Mouse (Mus musculus) limb, embryonic 14.5 days (tissue): ENCODE measurements at regions not wholly inside any gene's neighbourhood (a gene's known extent, or its start where the extent isn't known, plus 50 kb on each side); places are given as distances from the start of the nearest gene placed in this dataset.

Experiments used
- ATAC-seq: fragments of 200-750 bp; cut with Nextera tagmentation; 2 replicates; pipeline ENCODE4 v1.8.0; 2017; ENCODE audit warnings: low read depth, moderate number of reproducible peaks, moderate TSS enrichment; ENCODE audit not compliant: low FRiP score
- DNase-seq: peaks from one replicate; pipeline ENCODE4 v3.0.0-alpha.2; 2015; ENCODE audit warnings: low spot score
- H3K27ac ChIP-seq: fragments of 300-500 bp; sonication (generic); replicated peaks from 2 replicates; pipeline ENCODE4 v1.5.1; 2014; ENCODE audit warnings: low read depth, mild to moderate bottlenecking, low read length, moderate library complexity, mixed read lengths
- H3K27me3 ChIP-seq: fragments of 300-500 bp; sonication (generic); 2 replicates; pipeline ENCODE4 v1.6.1; 2014; ENCODE audit warnings: low read length, mixed read lengths; ENCODE audit not compliant: control insufficient read depth, insufficient read depth
- H3K36me3 ChIP-seq: fragments of 300-500 bp; sonication (generic); 2 replicates; pipeline ENCODE4 v1.6.1; 2014; ENCODE audit warnings: mild to moderate bottlenecking, low read length, moderate library complexity, mixed read lengths; ENCODE audit not compliant: control insufficient read depth, insufficient read depth
- H3K4me1 ChIP-seq: fragments of 300-500 bp; sonication (generic); 2 replicates; pipeline ENCODE4 v1.6.1; 2014; ENCODE audit warnings: antibody characterized with exemption, low read length, mixed read lengths; ENCODE audit not compliant: control insufficient read depth, insufficient read depth
- H3K4me2 ChIP-seq: fragments of 300-500 bp; sonication (generic); replicated peaks from 2 replicates; pipeline ENCODE4 v1.6.1; 2014; ENCODE audit warnings: low read depth, mild to moderate bottlenecking, low read length, moderate library complexity; ENCODE audit not compliant: severe bottlenecking
- H3K4me3 ChIP-seq: fragments of 300-500 bp; sonication (generic); replicated peaks from 2 replicates; pipeline ENCODE4 v1.5.1; 2014; ENCODE audit warnings: low read length
- H3K9ac ChIP-seq: fragments of 300-500 bp; sonication (generic); 2 replicates; pipeline ENCODE4 v1.6.1; 2014; ENCODE audit warnings: mild to moderate bottlenecking, low read depth, low read length, moderate library complexity; ENCODE audit not compliant: severe bottlenecking
- H3K9me3 ChIP-seq: fragments of 300-500 bp; sonication (generic); 2 replicates; pipeline ENCODE4 v1.6.1; 2016; ENCODE audit warnings: low read length; ENCODE audit not compliant: control insufficient read depth
- POLR2A ChIP-seq: fragments of 200-500 bp; IDR thresholded peaks from 2 replicates; pipeline ENCODE4 v1.8.0; 2012; ENCODE audit warnings: inconsistent platforms, mild to moderate bottlenecking, moderate library complexity, borderline replicate concordance; ENCODE audit not compliant: insufficient read depth, insufficient read length; ENCODE audit errors: extremely low read depth
- WGBS: fragments of 180-500 bp; shearing (Covaris S2); extraction: QIAGEN DNeasy Blood & Tissue Kit; methylation state at CpG from one replicate; pipeline ENCODE4 v1.1.7; 2014; 5-methylcytosine and 5-hydroxymethylcytosine counted together

DNA sequence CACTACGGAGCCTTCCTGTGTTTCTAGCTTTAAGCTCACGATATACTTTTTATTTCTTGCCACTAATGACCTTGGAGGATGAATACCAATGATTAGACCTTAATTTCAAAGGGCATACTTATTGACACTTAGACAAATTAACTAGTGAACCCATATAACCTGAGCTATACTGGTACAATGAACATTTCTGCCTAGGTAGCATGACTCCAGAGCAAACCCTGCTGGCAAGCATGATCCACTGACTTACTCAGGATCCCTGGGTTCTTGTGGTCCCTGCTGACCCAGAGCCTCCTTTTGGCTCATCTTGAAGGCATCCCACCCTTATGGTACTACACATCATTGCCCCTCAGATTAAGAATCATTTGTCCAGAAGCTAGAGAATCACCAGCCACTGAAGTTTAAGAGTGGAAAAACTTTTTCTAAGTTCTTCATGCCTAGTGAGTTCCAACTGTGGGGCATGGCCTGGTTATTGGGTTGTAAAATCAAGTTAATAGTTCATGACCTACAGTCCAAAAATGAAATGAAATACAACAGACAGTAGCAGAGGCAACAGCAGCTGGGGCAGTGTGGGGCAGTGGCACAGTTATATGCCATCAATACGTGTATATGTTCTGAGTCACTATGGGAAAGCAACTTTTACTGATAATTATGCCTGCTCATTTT is 1408.5 kb upstream of the A1bg start:
- Histone ChIP-seq H3K27ac (no peak overlapping the region), H3K9me3 (no peaks in the 10 kb centered on the region), H3K4me3 (no peak overlapping the region), H3K36me3 (no peaks in the 10 kb centered on the region), H3K9ac (no peak overlapping the region), H3K27me3 (no peaks in the 10 kb centered on the region), H3K4me2 (no peak overlapping the region), H3K4me1 (no peaks in the 10 kb centered on the region; the same call in 1 of the 2 replicates)
- DNase-seq (no peak), ATAC-seq (no peak)
- WGBS = 79% methylated on average over 3 of the region's 3 CpGs
- no peak for TF ChIP-seq POLR2A

DNA sequence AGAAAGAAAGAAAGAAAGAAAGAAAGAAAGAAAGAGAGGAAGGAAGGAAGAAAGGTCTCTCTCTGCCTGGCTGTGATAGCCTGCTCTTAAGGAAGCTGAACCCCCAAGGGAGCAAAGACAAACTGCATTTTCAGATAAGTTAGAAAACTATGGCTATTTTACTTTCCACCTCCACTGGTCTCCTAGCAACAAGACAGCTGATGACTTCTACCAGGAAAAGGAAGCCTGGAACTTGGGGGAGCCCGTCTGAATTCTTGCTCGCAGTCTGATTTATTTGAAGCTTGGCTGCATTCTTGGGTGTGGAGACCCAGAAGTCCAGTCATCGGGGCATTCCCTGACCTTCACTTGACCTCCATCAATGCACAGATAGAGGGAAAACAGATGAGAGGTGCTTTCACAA is 1406.1 kb upstream of the A1bg start:
- H3K9ac ChIP-seq = no peak overlapping the region
- whole genome bisulfite sequencing = 8% methylated on average over 3 of the region's 3 CpGs
- DNase-seq (peak; percentile 64), ATAC-seq (no peak)
- H3K36me3 ChIP-seq = no peaks in the 10 kb centered on the region
- no peak for TF ChIP-seq POLR2A
- no peak overlapping the region for H3K4me3 ChIP-seq
- H3K27ac ChIP-seq = no peak overlapping the region
- H3K27me3 ChIP-seq = no peaks in the 10 kb centered on the region
- 0 out of 2 replicates have a peak overlapping the region, but pooled peaks have one; percentile 13 for H3K4me2 ChIP-seq
- no peaks in the 10 kb centered on the region; the same call in 1 of the 2 replicates for H3K4me1 ChIP-seq
- no peaks in the 10 kb centered on the region for H3K9me3 ChIP-seq

DNA sequence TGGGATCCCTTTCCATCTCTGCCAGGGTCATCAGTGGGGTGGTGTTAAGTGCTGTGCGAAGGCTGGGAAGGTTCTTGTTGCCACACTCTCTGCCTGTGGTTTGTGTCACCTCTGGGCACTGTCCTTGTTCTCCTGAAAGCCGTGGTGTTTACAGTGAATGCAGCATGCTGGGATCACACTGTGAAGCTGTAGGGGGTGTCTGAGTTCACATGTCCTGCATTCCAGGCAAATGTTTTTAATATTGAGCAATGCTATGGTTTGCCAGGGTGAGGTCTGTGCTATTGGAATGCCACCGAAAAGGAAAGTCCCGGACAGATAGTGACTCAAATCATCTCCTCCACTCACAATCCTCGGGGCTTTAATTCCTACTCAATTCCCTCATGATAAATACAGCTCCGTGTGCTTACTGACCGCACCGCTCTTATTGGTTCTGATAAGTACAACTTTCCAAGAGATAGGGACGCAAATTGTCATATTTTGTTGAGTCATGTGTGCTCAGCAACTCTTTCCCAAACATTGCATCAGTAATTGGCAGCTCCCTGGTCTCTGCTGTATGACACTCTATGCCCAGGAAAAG is 1405.6 kb upstream of the A1bg start:
- Histone ChIP-seq H3K4me3 (no peak overlapping the region), H3K4me1 (no peaks in the 10 kb centered on the region; the same call in 1 of the 2 replicates), H3K27ac (no peak overlapping the region), H3K27me3 (no peaks in the 10 kb centered on the region), H3K9ac (no peak overlapping the region), H3K9me3 (no peaks in the 10 kb centered on the region), H3K4me2 (peak overlapping the region; percentile 13; the same call in 1 of the 2 replicates), H3K36me3 (no peaks in the 10 kb centered on the region)
- DNase-seq = peak; percentile 27
- TF ChIP-seq POLR2A = no peak
- ATAC-seq = peak; percentile 41
- WGBS = 46% methylated on average over 9 of the region's 9 CpGs

DNA sequence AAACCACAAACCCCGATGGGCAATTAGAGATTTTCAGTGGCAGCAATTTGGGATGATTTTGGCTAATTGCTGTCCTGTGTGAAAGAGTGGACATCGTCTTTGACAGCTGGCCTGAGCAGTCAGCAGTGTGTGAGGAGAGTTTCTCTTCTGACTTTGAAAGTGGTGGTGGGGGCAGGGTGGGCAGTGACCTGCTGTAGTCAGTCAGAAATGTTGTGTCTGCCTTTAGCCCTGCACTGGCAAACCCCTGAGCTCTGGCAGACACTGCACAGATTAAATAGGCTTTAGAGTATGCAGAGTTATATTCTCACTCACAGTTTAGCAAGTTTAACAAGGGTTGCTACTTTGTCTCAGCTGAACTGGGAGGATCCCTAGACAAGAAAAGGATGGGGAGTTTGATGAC is 1404.7 kb upstream of the A1bg start:
- no peaks in the 10 kb centered on the region for H3K9me3 ChIP-seq
- ATAC-seq = no peak
- DNase-seq = no peak
- H3K27me3 ChIP-seq = no peaks in the 10 kb centered on the region
- WGBS = 40% methylated on average over 2 of the region's 2 CpGs
- no peak overlapping the region for H3K27ac ChIP-seq
- no peak overlapping the region for H3K9ac ChIP-seq
- H3K4me3 ChIP-seq = no peak overlapping the region
- TF ChIP-seq POLR2A = no peak
- H3K36me3 ChIP-seq = no peaks in the 10 kb centered on the region
- H3K4me1 ChIP-seq = no peaks in the 10 kb centered on the region; the same call in 1 of the 2 replicates
- no peak overlapping the region for H3K4me2 ChIP-seq

DNA sequence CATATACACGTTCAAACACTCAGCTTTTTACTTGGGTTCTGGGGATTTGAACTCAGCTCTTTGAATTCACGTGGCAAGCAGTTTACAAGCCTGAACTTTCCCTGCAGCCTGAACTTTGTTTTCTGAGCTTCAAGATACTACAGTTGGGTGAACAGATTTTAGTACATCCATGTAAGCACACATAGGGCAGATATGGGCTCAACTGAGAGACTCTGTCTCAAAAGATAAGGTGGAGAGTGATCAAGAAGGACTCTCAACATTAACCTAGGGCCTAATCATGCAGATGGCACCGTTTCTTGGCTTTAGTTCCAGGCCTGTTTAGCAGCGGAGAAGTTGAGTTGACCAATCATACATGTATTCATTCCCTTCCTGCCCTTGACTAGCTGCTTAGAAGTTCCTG is 1403.7 kb upstream of the A1bg start:
- H3K4me2 ChIP-seq = no peak overlapping the region
- H3K36me3 ChIP-seq = no peaks in the 10 kb centered on the region
- H3K4me1 ChIP-seq = no peaks in the 10 kb centered on the region; the same call in 1 of the 2 replicates
- TF ChIP-seq POLR2A = no peak
- 91% methylated on average over 4 of the region's 4 CpGs for WGBS
- H3K27me3 ChIP-seq = no peaks in the 10 kb centered on the region
- H3K4me3 ChIP-seq = no peak overlapping the region
- DNase-seq (no peak), ATAC-seq (no peak)
- H3K27ac ChIP-seq = no peak overlapping the region
- no peak overlapping the region for H3K9ac ChIP-seq
- H3K9me3 ChIP-seq = no peaks in the 10 kb centered on the region
